Mouse (Mus musculus): Measurements from ENCODE around the gene Adprhl1. TPM values are rescaled to one million over a fixed set of nuclear protein-coding genes. Genes with fewer than 3 reads are reported as not detected.

Gene Adprhl1
- polyA plus RNA-seq, 1 experiment from 2014 or later = not detected

DNA sequence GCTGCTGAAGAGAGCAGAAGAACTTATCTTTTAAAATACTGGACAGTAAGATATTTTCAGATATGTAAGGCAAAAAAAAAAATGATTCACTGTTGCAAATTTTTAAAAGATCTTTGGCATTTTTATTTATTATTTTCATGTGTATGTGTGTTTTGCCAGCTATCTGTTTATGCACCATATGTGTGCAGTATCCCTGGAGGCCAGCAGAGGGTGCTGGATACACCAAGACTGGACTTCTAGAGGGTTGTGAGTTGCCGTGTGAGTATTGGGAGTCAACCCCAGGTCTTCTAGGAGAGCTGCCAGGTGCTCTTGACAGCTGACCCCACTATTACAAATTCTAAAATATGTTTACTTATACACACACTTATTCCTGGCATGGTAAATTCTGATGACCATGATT is 29.2 kb upstream of the Adprhl1 start:
- H3K27ac ChIP-seq (replicated peaks; ENCODE audit: low read depth, low read length) = no peak overlapping the region
- H3K36me3 ChIP-seq (ENCODE audit: control insufficient read depth, insufficient read depth, low read length) = no peaks in the 10 kb centered on the region
- ATAC-seq (ENCODE audit: insufficient number of reproducible peaks, low FRiP score, low TSS enrichment, low read depth) (no peak), DNase-seq (ENCODE audit: low spot score) (no peak)
- 80% methylated on average over 1 of the region's 1 CpGs for WGBS
- no peak overlapping the region for H3K4me3 ChIP-seq (ENCODE audit: low read depth, low read length)
- no peaks in the 10 kb centered on the region for H3K27me3 ChIP-seq (ENCODE audit: control insufficient read depth, insufficient read depth, low read length)
- no peak overlapping the region for H3K4me2 ChIP-seq (ENCODE audit: low read depth, severe bottlenecking)
- no peaks in the 10 kb centered on the region for H3K9me3 ChIP-seq (ENCODE audit: control insufficient read depth, low read length)
- peaks cover 6% of the 10 kb centered on the region for H3K4me1 ChIP-seq (ENCODE audit: control insufficient read depth, insufficient read depth, low read length)
- no peak overlapping the region for H3K9ac ChIP-seq (ENCODE audit: low read length)

DNA sequence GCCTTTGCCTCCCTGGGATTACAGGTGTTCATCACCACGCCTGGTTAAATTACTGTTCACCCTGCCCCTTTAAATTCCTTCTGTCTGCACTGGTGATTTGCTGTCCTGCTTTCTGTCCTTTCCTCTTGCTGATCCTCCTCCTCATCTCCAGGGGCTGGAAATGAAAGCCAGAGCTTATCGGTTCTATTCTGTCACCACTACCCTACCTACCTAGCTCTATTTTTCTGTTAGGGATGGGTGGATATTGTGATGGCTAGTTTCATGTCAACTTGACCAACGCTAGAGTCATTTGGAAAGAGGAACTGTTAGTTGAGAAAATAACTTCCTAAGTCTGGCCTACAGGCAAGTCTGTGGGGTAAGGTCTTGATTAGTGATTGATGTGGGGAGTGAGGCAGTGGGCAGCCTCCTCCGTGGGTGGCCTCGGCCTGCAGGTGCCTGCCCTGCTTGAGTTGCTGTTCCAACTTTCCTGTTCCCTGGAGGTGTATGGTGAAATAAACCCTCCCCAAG is 23.0 kb upstream of the Adprhl1 start:
- H3K36me3 ChIP-seq (ENCODE audit: control insufficient read depth, insufficient read depth, low read length) = no peaks in the 10 kb centered on the region
- H3K27ac ChIP-seq (replicated peaks; ENCODE audit: low read depth, low read length) = no peak overlapping the region
- DNase-seq (ENCODE audit: low spot score) = no peak
- H3K9me3 ChIP-seq (ENCODE audit: control insufficient read depth, low read length) = no peaks in the 10 kb centered on the region
- no peak overlapping the region for H3K9ac ChIP-seq (ENCODE audit: low read length)
- no peaks in the 10 kb centered on the region for H3K27me3 ChIP-seq (ENCODE audit: control insufficient read depth, insufficient read depth, low read length)
- H3K4me3 ChIP-seq (ENCODE audit: low read depth, low read length) = no peak overlapping the region
- H3K4me1 ChIP-seq (ENCODE audit: control insufficient read depth, insufficient read depth, low read length) = no peaks in the 10 kb centered on the region
- no peak for ATAC-seq (ENCODE audit: insufficient number of reproducible peaks, low FRiP score, low TSS enrichment, low read depth)
- no peak overlapping the region for H3K4me2 ChIP-seq (ENCODE audit: low read depth, severe bottlenecking)
- WGBS = 61% methylated on average over 5 of the region's 5 CpGs

DNA sequence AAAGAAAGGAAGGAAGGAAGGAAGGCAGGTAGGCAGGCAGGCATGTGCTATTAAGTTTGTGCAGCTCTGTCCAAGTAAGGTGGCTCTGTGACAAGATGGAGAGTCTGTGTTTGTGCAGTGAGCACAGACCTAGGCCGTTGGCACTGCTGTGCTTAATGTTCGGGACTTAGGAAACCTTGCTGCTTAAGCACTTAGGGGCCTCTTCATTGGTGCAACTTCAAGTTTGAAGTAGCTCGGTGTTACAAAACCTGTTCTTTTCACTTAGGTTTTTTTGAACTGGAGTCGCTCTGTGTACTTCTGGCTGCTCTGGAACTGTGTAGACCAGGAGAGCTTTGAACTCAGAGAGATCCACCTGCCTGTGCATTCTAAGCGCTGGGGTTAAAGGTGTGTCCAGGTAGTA is 18.9 kb upstream of the Adprhl1 start:
- WGBS = 86% methylated on average over 5 of the region's 5 CpGs
- ATAC-seq (ENCODE audit: insufficient number of reproducible peaks, low FRiP score, low TSS enrichment, low read depth) (no peak), DNase-seq (ENCODE audit: low spot score) (no peak)

DNA sequence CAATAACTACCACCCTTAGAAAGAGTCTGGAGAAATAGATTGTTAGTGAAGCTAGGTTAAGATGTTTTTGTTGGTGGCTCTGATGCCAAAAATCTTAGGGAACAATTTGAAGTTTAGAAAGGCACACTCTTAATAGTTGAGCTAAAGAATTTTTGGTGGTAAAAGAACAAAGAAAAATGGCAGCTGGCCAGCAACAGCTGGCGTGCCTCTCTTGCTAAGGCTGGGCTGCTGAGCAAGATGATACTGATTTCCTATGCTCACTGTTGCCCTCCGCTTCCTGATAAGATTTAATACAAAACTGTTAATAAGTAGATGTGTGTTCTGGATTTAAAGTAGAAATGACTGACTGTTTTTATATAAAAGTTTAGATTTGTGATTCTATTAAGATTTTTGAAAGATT is 13.6 kb upstream of the Adprhl1 start:
- ATAC-seq (ENCODE audit: insufficient number of reproducible peaks, low FRiP score, low TSS enrichment, low read depth) (no peak), DNase-seq (ENCODE audit: low spot score) (no peak)
- 85% methylated on average over 2 of the region's 2 CpGs for WGBS

More for the DNA sequence above, 18.9 kb upstream of the Adprhl1 start:
- H3K4me1 ChIP-seq (ENCODE audit: control insufficient read depth, insufficient read depth, low read length) = no peaks in the 10 kb centered on the region
- no peak overlapping the region for H3K27ac ChIP-seq (replicated peaks; ENCODE audit: low read depth, low read length)
- no peaks in the 10 kb centered on the region for H3K36me3 ChIP-seq (ENCODE audit: control insufficient read depth, insufficient read depth, low read length)
- H3K4me2 ChIP-seq (ENCODE audit: low read depth, severe bottlenecking) = no peak overlapping the region
- no peaks in the 10 kb centered on the region for H3K9me3 ChIP-seq (ENCODE audit: control insufficient read depth, low read length)
- H3K9ac ChIP-seq (ENCODE audit: low read length) = no peak overlapping the region
- H3K4me3 ChIP-seq (ENCODE audit: low read depth, low read length) = no peak overlapping the region
- H3K27me3 ChIP-seq (ENCODE audit: control insufficient read depth, insufficient read depth, low read length) = no peaks in the 10 kb centered on the region

DNA sequence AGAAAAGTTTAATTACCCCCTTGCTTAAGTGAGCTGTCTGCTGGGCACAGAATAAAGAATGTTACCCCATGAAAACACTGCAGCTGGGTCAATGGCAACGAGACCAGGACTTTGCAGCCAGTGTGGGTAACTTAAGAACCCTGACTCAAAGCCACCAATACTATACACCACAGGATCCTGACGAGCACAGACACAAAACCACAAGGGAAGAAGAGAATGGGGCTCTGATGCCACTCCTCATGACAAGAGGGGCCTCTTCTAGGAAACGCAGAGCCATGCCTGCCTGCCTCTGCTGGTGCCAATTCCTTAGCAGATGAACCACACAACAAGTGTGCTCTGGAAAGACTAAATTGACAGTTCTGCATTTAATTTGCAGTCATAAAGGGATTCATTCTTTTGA is 9.4 kb upstream of the Adprhl1 start:
- 70% methylated on average over 3 of the region's 3 CpGs for WGBS
- ATAC-seq (ENCODE audit: insufficient number of reproducible peaks, low FRiP score, low TSS enrichment, low read depth) = no peak

More for the DNA sequence above, 13.6 kb upstream of the Adprhl1 start:
- Histone ChIP-seq H3K36me3 (ENCODE audit: control insufficient read depth, insufficient read depth, low read length) (no peaks in the 10 kb centered on the region), H3K4me3 (ENCODE audit: low read depth, low read length) (no peak overlapping the region), H3K4me2 (ENCODE audit: low read depth, severe bottlenecking) (no peak overlapping the region), H3K4me1 (ENCODE audit: control insufficient read depth, insufficient read depth, low read length) (no peaks in the 10 kb centered on the region), H3K9me3 (ENCODE audit: control insufficient read depth, low read length) (no peaks in the 10 kb centered on the region), H3K27me3 (ENCODE audit: control insufficient read depth, insufficient read depth, low read length) (no peaks in the 10 kb centered on the region), H3K27ac (replicated peaks; ENCODE audit: low read depth, low read length) (no peak overlapping the region), H3K9ac (ENCODE audit: low read length) (no peak overlapping the region)

DNA sequence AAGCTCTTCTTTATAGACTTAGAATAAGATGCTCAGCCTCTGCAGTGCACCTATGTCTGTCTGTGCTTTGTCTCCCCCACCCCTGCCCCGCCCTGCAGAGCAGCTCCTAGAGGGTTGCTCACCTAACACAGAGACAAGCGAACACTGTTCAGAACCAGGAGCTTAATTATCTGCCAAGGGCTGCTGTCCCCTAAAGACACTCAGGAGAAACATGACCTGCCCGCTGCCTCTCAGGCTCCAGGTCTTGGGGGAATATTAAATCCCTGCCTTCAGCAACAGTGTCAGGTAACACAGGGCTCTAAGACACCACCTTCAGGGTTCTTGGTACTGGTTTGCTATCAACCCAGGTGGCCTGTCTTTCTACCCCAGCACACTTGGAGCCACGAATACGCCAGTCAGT is 549 bp downstream of the Adprhl1 start:
- DNase-seq (ENCODE audit: low spot score) (no peak), ATAC-seq (ENCODE audit: insufficient number of reproducible peaks, low FRiP score, low TSS enrichment, low read depth) (no peak)
- H3K4me1 ChIP-seq (ENCODE audit: control insufficient read depth, insufficient read depth, low read length) = no peaks in the 10 kb centered on the region
- H3K9ac ChIP-seq (ENCODE audit: low read length) = no peak overlapping the region
- no peak overlapping the region for H3K4me3 ChIP-seq (ENCODE audit: low read depth, low read length)
- no peaks in the 10 kb centered on the region for H3K27me3 ChIP-seq (ENCODE audit: control insufficient read depth, insufficient read depth, low read length)
- no peaks in the 10 kb centered on the region for H3K9me3 ChIP-seq (ENCODE audit: control insufficient read depth, low read length)
- H3K36me3 ChIP-seq (ENCODE audit: control insufficient read depth, insufficient read depth, low read length) = peaks cover 4% of the 10 kb centered on the region; the same call in 1 of the 2 replicates
- 79% methylated on average over 5 of the region's 5 CpGs for WGBS
- no peak overlapping the region for H3K27ac ChIP-seq (replicated peaks; ENCODE audit: low read depth, low read length)
- H3K4me2 ChIP-seq (ENCODE audit: low read depth, severe bottlenecking) = no peak overlapping the region

More for the DNA sequence above, 9.4 kb upstream of the Adprhl1 start:
- no peaks in the 10 kb centered on the region for H3K9me3 ChIP-seq (ENCODE audit: control insufficient read depth, low read length)
- H3K36me3 ChIP-seq (ENCODE audit: control insufficient read depth, insufficient read depth, low read length) = no peaks in the 10 kb centered on the region
- no peak overlapping the region for H3K4me3 ChIP-seq (ENCODE audit: low read depth, low read length)
- H3K4me2 ChIP-seq (ENCODE audit: low read depth, severe bottlenecking) = no peak overlapping the region
- H3K4me1 ChIP-seq (ENCODE audit: control insufficient read depth, insufficient read depth, low read length) = no peaks in the 10 kb centered on the region
- no peak for DNase-seq (ENCODE audit: low spot score)
- H3K27me3 ChIP-seq (ENCODE audit: control insufficient read depth, insufficient read depth, low read length) = no peaks in the 10 kb centered on the region
- H3K27ac ChIP-seq (replicated peaks; ENCODE audit: low read depth, low read length) = no peak overlapping the region
- H3K9ac ChIP-seq (ENCODE audit: low read length) = no peak overlapping the region

DNA sequence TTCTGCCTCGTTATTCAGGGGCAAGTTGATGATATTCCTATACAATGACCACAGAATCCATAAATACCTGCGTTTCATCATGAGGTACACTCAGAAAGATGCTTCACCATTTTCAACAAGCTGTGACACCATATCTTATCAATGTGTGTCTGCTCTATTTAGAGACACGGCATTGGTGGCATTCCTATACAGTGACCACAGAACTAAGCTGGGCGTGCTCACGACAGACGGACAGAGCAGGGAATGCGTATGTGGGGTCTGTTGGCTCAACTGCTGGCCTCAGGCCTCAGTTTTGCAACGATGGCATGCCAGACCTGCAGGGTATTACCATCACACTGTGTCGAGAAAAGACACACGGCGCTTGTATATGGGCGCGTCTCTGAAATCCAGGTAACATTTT is 1.1 kb downstream of the Adprhl1 start:
- ATAC-seq (ENCODE audit: insufficient number of reproducible peaks, low FRiP score, low TSS enrichment, low read depth) (no peak), DNase-seq (ENCODE audit: low spot score) (no peak)
- Histone ChIP-seq H3K9ac (ENCODE audit: low read length) (no peak overlapping the region), H3K4me1 (ENCODE audit: control insufficient read depth, insufficient read depth, low read length) (no peaks in the 10 kb centered on the region), H3K27ac (replicated peaks; ENCODE audit: low read depth, low read length) (no peak overlapping the region), H3K4me3 (ENCODE audit: low read depth, low read length) (no peak overlapping the region), H3K27me3 (ENCODE audit: control insufficient read depth, insufficient read depth, low read length) (no peaks in the 10 kb centered on the region), H3K4me2 (ENCODE audit: low read depth, severe bottlenecking) (no peak overlapping the region), H3K9me3 (ENCODE audit: control insufficient read depth, low read length) (no peaks in the 10 kb centered on the region), H3K36me3 (ENCODE audit: control insufficient read depth, insufficient read depth, low read length) (peaks cover 4% of the 10 kb centered on the region; the same call in 1 of the 2 replicates)
- WGBS = 89% methylated on average over 13 of the region's 13 CpGs

DNA sequence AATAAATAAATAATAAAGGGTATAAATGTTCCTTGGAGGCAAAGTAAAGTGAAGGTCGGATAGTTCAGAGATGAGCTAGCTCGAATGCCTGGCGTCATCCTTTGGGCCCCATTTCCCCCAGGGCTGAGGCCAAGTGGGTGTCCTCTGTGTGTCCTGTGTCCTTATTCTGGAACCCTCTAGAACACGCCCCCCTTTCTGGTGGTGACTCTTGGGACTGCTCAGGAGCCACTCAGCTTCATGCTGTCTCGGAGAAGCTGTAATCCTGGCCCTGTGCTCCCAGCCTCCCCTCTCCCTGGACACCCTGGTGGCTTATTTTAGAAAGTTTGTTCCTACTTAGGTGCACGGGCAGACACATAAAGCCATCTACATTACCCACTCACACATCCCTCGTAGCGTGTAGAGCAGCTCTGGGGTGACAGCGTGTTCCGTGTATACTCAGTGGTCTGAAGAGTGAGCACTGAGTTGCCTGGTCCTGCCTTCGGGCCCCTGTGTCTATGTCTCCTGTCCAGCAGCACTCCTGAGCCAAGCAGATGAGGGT is 9.6 kb downstream of the Adprhl1 start:
- Histone ChIP-seq H3K27me3 (ENCODE audit: control insufficient read depth, insufficient read depth, low read length) (no peaks in the 10 kb centered on the region), H3K4me1 (ENCODE audit: control insufficient read depth, insufficient read depth, low read length) (no peaks in the 10 kb centered on the region), H3K36me3 (ENCODE audit: control insufficient read depth, insufficient read depth, low read length) (no peaks in the 10 kb centered on the region), H3K4me2 (ENCODE audit: low read depth, severe bottlenecking) (no peak overlapping the region), H3K9ac (ENCODE audit: low read length) (no peak overlapping the region), H3K4me3 (ENCODE audit: low read depth, low read length) (no peak overlapping the region), H3K27ac (replicated peaks; ENCODE audit: low read depth, low read length) (no peak overlapping the region), H3K9me3 (ENCODE audit: control insufficient read depth, low read length) (no peaks in the 10 kb centered on the region)
- DNase-seq (ENCODE audit: low spot score) (no peak), ATAC-seq (ENCODE audit: insufficient number of reproducible peaks, low FRiP score, low TSS enrichment, low read depth) (no peak)
- 86% methylated on average over 11 of the region's 11 CpGs for WGBS
